Mouse (Mus musculus): ENCODE results near the gene Cnga3. TPM values are rescaled to one million over a fixed set of nuclear protein-coding genes. Genes with fewer than 3 reads are reported as not detected.
A peak's percentile ranks its signal among the peaks of the same experiment; 100 is the strongest.

The Cnga3 gene
- total RNA-seq, 1 experiment from 2014 or later = not detected

GRCm38 (mm10) chr1:37308743-37309100 lies 94.5 kb downstream of the Cnga3 start:
- ATAC-seq (replicated peaks in 1 of 2; ENCODE audit: insufficient read depth in 1 of 2, low FRiP score in 2 of 2, low TSS enrichment in 1 of 2, low read depth in 1 of 2, poor library complexity in 2 of 2, severe bottlenecking in 2 of 2) = peak; percentile 43 to 48; a peak in 3 of 4 replicates

DNA sequence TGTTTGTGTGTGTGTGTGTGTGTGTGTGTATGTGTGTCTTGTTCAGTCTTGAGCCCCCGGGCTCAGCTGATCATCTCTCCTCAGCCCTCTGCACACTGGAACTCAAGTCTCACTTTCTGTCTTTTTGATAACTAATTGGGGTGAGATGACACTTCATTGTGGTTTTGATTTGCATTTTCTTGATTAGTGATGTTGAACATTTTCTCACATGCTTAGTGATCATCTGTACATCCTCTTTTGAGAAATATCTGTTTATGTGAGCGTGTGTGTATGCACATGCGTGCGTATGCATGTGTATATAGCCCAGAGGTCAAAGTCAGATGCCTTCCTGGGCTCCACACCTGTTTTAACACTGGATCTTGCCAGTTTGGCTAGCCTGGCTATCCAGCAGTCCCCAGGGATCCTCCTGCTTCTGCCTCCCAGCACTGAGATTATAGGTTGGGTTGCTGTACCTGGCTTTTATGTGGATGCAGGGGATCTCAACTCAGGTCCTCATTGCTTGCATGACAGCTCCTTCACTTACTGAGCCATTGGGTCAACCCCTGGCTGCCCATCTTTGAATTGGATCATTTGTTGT lies 95.8 kb downstream of the Cnga3 start:
- ATAC-seq (replicated peaks in 1 of 2; ENCODE audit: insufficient read depth in 1 of 2, low FRiP score in 2 of 2, low TSS enrichment in 1 of 2, low read depth in 1 of 2, poor library complexity in 2 of 2, severe bottlenecking in 2 of 2) = no peak

Other genes starting within 250 kb of the Cnga3 start
- gene Vwa3b, start 187.8 kb upstream of the Cnga3 start, total RNA-seq (2017) = 0.56 TPM in 1 of 2 replicates, not detected in the other
- gene Inpp4a, start 85.4 kb downstream of the Cnga3 start, total RNA-seq (2017) = 10.1 and 10.3 TPM in 2 replicates
- gene Coa5, start 215.7 kb downstream of the Cnga3 start, total RNA-seq (2017) = 63.6 and 78.6 TPM in 2 replicates
- 33.2 and 56.7 TPM in 2 replicates for gene Unc50, start 215.7 kb downstream of the Cnga3 start, total RNA-seq (2017)

All from hematopoietic stem cell, adult 5-6 weeks (primary cell).